Mouse (Mus musculus) erythroblast, embryonic 14.5 days (primary cell): ENCODE data around the gene Fam83g.

ENCODE experiments used
- GATA1 ChIP-seq: IDR thresholded peaks from 2 replicates; pipeline ENCODE4 v1.6.1; 2012; ENCODE audit warnings: low read length, inconsistent platforms, mixed read lengths
- TAL1 ChIP-seq: IDR thresholded peaks from 3 replicates; pipeline ENCODE4 v1.6.1; 2012; ENCODE audit warnings: low read length, inconsistent platforms, mixed read lengths

DNA sequence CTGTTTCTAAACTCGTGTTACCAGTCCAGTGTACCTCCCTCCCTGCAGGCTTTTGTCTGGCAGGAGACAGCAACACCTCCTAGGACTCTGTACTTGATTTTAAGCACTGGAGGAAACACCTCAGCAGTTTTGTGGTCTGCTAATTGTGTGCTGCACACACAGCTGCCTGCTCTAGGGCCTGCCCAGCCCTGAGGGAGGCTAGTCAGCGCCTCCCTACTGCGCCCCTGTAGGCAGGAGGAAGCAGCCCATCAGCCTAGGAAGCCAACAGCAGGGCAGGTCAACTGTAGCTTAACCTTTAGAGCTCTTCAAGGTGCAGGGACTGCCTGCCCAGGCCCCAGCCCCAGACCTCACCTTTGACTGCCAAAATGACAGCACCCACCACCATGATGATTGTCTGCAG lies 25.0 kb downstream of the Fam83g start:
- TF ChIP-seq GATA1 (no peak), TAL1 (no peak)
